Mouse (Mus musculus): Measurements from ENCODE around the gene Odf4.
"Not testable (repeated sequence)": the region's sequence is repeated elsewhere in the genome, so short reads cannot be mapped to it uniquely, and the experiment has no call there.

The Odf4 gene

GRCm38 (mm10) chr11:68946806-68947440 lies 20.0 kb upstream of the Odf4 start:
- peak; percentile 31 for DNase-seq (ENCODE audit: inconsistent ontology term)

GRCm38 (mm10) chr11:68946001-68946400 lies 19.1 kb upstream of the Odf4 start:
- no peak for DNase-seq (ENCODE audit: inconsistent ontology term)

GRCm38 (mm10) chr11:68945245-68945644 lies 18.4 kb upstream of the Odf4 start:
- no peak for DNase-seq (ENCODE audit: inconsistent ontology term)

- no peak for DNase-seq (ENCODE audit: inconsistent ontology term)
Observed at GRCm38 (mm10) chr11:68942731-68943130, 15.8 kb upstream of the Odf4 start.

GRCm38 (mm10) chr11:68940516-68940915 lies 13.6 kb upstream of the Odf4 start:
- DNase-seq (ENCODE audit: inconsistent ontology term), result no peak

GRCm38 (mm10) chr11:68939451-68940304 lies 12.8 kb upstream of the Odf4 start:
- peak; percentile 92 for DNase-seq (ENCODE audit: inconsistent ontology term)

- not testable (repeated sequence) for DNase-seq (ENCODE audit: inconsistent ontology term)
Observed at GRCm38 (mm10) chr11:68936951-68937350, 10.1 kb upstream of the Odf4 start.

GRCm38 (mm10) chr11:68933885-68934507 lies 7.1 kb upstream of the Odf4 start:
- DNase-seq (ENCODE audit: inconsistent ontology term), result no peak

GRCm38 (mm10) chr11:68929947-68930346 lies 3.1 kb upstream of the Odf4 start:
- DNase-seq (ENCODE audit: inconsistent ontology term), result no peak

GRCm38 (mm10) chr11:68924749-68925148 lies 2.1 kb downstream of the Odf4 start:
- DNase-seq (ENCODE audit: inconsistent ontology term), result no peak

- no peak for DNase-seq (ENCODE audit: inconsistent ontology term)
Observed at GRCm38 (mm10) chr11:68923191-68923590, 3.7 kb downstream of the Odf4 start.

- DNase-seq (ENCODE audit: inconsistent ontology term), result no peak
Observed at GRCm38 (mm10) chr11:68914566-68914965, 12.3 kb downstream of the Odf4 start.

- DNase-seq (ENCODE audit: inconsistent ontology term), result no peak
Observed at GRCm38 (mm10) chr11:68911531-68912177, 15.2 kb downstream of the Odf4 start.

GRCm38 (mm10) chr11:68908846-68909503 lies 17.9 kb downstream of the Odf4 start:
- no peak for DNase-seq (ENCODE audit: inconsistent ontology term)

GRCm38 (mm10) chr11:68907251-68907650 lies 19.6 kb downstream of the Odf4 start:
- DNase-seq (ENCODE audit: inconsistent ontology term), result no peak

GRCm38 (mm10) chr11:68906461-68906790 lies 20.5 kb downstream of the Odf4 start:
- DNase-seq (ENCODE audit: inconsistent ontology term), result peak; percentile 56

- no peak for DNase-seq (ENCODE audit: inconsistent ontology term)
Observed at GRCm38 (mm10) chr11:68905665-68906460, 21.0 kb downstream of the Odf4 start.

- no peak for DNase-seq (ENCODE audit: inconsistent ontology term)
Observed at GRCm38 (mm10) chr11:68905138-68905531, 21.7 kb downstream of the Odf4 start.

- peak; percentile 41 for DNase-seq (ENCODE audit: inconsistent ontology term)
Observed at GRCm38 (mm10) chr11:68904375-68905137, 22.3 kb downstream of the Odf4 start.

GRCm38 (mm10) chr11:68903775-68904174 lies 23.1 kb downstream of the Odf4 start:
- DNase-seq (ENCODE audit: inconsistent ontology term), result no peak

Data from Muller cell, postnatal 12 days (primary cell).